Mouse (Mus musculus) limb, embryonic 11.5 days (tissue): ENCODE measurements around the gene Dlk1. TPM values are rescaled to one million over a fixed set of nuclear protein-coding genes. Genes with fewer than 3 reads are reported as not detected.
"Not testable (repeated sequence)": the region's sequence is repeated elsewhere in the genome, so short reads cannot be mapped to it uniquely, and the experiment has no call there.

Experiments used
- ATAC-seq: fragments of 200-750 bp; cut with Nextera tagmentation; 2 replicates; pipeline ENCODE4 v1.8.0; 2017; ENCODE audit warnings: low read depth; ENCODE audit not compliant: insufficient number of reproducible peaks, low FRiP score, low TSS enrichment
- DNase-seq: peaks from one replicate; pipeline ENCODE4 v3.0.0-alpha.2; 2015; ENCODE audit warnings: low spot score
- H3K27ac ChIP-seq: fragments of 300-500 bp; sonication (generic); replicated peaks from 2 replicates; pipeline ENCODE4 v1.5.1; 2014; ENCODE audit warnings: low read depth, mild to moderate bottlenecking, low read length
- H3K27me3 ChIP-seq: fragments of 300-500 bp; sonication (generic); 2 replicates; pipeline ENCODE4 v1.6.1; 2014; ENCODE audit warnings: mild to moderate bottlenecking, low read length, mixed read lengths; ENCODE audit not compliant: control insufficient read depth, insufficient read depth
- H3K36me3 ChIP-seq: fragments of 300-500 bp; sonication (generic); 2 replicates; pipeline ENCODE4 v1.6.1; 2014; ENCODE audit warnings: mild to moderate bottlenecking, low read length, moderate library complexity, mixed read lengths; ENCODE audit not compliant: control insufficient read depth, insufficient read depth
- H3K4me1 ChIP-seq: fragments of 300-500 bp; sonication (generic); 2 replicates; pipeline ENCODE4 v1.6.1; 2014; ENCODE audit warnings: low read length, mixed read lengths; ENCODE audit not compliant: control insufficient read depth, insufficient read depth
- H3K4me2 ChIP-seq: fragments of 300-500 bp; sonication (generic); 2 replicates; pipeline ENCODE4 v1.6.1; 2014; ENCODE audit warnings: low read depth, mild to moderate bottlenecking, moderate library complexity; ENCODE audit not compliant: severe bottlenecking
- H3K4me3 ChIP-seq: fragments of 300-500 bp; sonication (generic); 2 replicates; pipeline ENCODE4 v1.5.1; 2014; ENCODE audit warnings: low read depth, low read length
- H3K9ac ChIP-seq: fragments of 300-500 bp; sonication (generic); 2 replicates; pipeline ENCODE4 v1.6.1; 2014; ENCODE audit warnings: mild to moderate bottlenecking, low read length
- H3K9me3 ChIP-seq: fragments of 300-500 bp; sonication (generic); 2 replicates; pipeline ENCODE4 v1.6.1; 2016; ENCODE audit warnings: low read length; ENCODE audit not compliant: control insufficient read depth
- WGBS: fragments of 180-500 bp; shearing (Covaris S2); extraction: QIAGEN DNeasy Blood & Tissue Kit; methylation state at CpG from one replicate; pipeline ENCODE4 v1.1.7; 2014; 5-methylcytosine and 5-hydroxymethylcytosine counted together
- polyA plus RNA-seq: library from polyadenylated mRNA; unstranded; fragments of >200 nt; fragmentation: Nextera tagmentation; extraction: Ambion mirVana; gene quantifications from 2 replicates; pipeline ENCODE4 v1.2.1, GENCODE M21; 2014

Gene Dlk1
- polyA plus RNA-seq, 1 experiment from 2014 or later: 95.6 TPM

DNA sequence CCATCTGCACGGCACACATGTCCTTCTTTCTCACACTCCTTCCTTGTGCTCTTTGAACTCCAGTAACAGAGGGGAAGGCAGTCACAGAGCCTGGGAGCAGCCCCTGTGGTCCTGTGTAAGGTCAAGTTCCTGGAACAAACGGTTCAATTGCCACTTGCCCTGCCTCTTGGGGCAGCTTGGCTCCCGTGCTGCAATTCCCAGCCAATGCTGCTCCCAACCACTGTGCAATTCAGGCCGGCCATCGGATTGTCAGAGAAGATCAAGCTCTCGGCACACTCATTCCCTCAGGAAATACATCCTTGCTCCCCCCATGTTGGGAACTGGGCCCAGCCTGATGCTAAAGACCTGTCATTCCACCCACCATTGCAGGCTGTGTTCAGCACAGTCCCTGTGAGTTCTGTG is 21.0 kb downstream of the Dlk1 start:
- H3K9me3 ChIP-seq: no peaks in the 10 kb centered on the region
- no peak overlapping the region for H3K9ac ChIP-seq
- H3K27me3 ChIP-seq: no peaks in the 10 kb centered on the region
- no peak overlapping the region for H3K4me2 ChIP-seq
- ATAC-seq (no peak), DNase-seq (no peak)
- WGBS: 14% methylated on average over 6 of the region's 6 CpGs
- H3K36me3 ChIP-seq: no peaks in the 10 kb centered on the region
- H3K4me3 ChIP-seq: no peak overlapping the region
- no peak overlapping the region for H3K27ac ChIP-seq
- H3K4me1 ChIP-seq: peaks cover 8% of the 10 kb centered on the region

DNA sequence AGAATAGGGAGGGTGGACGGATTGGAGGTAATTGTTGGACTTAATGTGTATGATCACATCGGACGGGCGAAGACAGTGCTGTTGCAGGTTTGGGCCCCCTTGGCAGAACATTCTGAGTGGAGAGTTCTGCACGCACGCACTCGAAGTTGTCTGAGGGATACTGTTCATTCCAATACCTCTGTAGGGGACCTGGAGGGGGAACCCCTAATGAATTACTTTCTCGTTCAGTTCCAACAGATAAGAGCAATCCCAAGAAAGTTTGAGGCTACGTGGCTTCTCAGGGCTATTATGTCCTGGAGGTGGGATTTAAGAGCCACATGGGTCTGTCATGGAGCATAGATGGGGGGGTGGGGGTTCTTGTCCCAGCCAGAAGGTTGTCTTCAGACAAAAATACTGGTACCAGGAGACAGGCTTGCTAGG is 21.6 kb downstream of the Dlk1 start:
- Histone ChIP-seq H3K4me3 (no peak overlapping the region), H3K36me3 (no peaks in the 10 kb centered on the region), H3K9ac (no peak overlapping the region), H3K4me2 (no peak overlapping the region), H3K9me3 (no peaks in the 10 kb centered on the region), H3K4me1 (peaks cover 8% of the 10 kb centered on the region), H3K27me3 (no peaks in the 10 kb centered on the region), H3K27ac (no peak overlapping the region)
- ATAC-seq (no peak), DNase-seq (no peak)
- WGBS: 68% methylated on average over 9 of the region's 9 CpGs

DNA sequence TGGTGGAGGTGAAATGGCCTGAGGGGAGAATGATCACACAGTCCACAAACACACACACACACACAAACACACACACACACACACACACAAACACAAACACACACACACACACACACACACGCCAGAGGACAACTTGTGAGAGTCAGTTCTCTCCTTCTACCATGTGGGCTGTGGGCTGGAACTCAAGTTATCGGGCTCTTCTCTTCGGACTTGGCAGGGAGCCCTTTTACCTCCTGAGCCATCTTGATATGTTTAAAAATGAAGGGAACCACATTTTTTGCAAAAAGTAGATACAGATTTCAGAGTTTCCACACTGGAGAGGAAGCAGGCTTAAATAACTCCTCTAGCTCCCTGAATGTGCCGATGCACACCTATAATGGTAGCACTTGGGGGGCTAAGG is 22.9 kb downstream of the Dlk1 start:
- no peak overlapping the region for H3K9ac ChIP-seq
- 77% methylated on average over 4 of the region's 4 CpGs for WGBS
- DNase-seq: no peak
- H3K9me3 ChIP-seq: no peaks in the 10 kb centered on the region
- H3K27me3 ChIP-seq: no peaks in the 10 kb centered on the region
- peaks cover 8% of the 10 kb centered on the region for H3K4me1 ChIP-seq
- no peak for ATAC-seq
- H3K27ac ChIP-seq: no peak overlapping the region
- H3K4me3 ChIP-seq: no peak overlapping the region
- H3K36me3 ChIP-seq: no peaks in the 10 kb centered on the region
- H3K4me2 ChIP-seq: no peak overlapping the region

DNA sequence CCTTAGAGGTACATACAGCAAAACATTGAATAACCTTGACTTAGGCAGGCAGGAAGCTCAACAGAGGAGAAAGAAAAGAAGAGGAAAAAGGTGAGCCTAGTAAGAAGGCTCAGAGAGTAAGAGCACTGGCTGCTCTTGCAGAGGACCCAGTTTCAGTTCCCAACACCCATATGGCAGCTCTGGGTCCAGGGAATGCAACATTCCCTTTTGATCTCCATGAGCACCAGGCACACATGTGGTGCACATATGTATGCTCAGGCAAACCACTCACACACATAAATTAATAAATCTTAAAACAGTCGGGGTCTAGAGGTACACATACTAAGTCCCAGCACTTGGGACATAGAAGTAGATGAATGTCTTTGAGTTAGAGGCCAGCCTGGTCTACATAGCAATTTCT is 33.9 kb downstream of the Dlk1 start:
- H3K4me3 ChIP-seq, H3K36me3 ChIP-seq, H3K4me2 ChIP-seq, ATAC-seq, H3K27me3 ChIP-seq, DNase-seq, H3K27ac ChIP-seq, H3K4me1 ChIP-seq, H3K9ac ChIP-seq, H3K9me3 ChIP-seq: not testable (repeated sequence)
- 22% methylated on average over 1 of the region's 1 CpGs for WGBS

DNA sequence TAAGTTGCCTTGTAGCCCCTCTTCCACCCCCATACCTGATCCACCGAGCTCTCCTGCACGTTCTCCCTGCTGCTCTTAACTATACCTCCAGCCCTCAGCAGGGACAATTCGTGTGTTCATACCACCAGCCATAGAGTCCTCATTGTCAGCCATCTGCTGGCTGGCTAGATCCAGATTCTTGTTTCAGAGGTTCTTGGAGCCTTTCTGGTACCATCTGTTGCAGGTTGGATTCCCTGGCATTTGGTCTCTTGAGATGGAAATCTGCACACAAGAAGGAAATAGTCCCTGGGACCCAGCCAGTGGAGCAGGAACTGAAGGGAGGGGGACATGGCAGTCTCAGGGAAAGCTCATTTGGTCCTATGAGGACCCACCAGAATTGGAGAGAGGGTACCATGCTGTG is 39.1 kb downstream of the Dlk1 start:
- DNase-seq (no peak), ATAC-seq (no peak)
- H3K27ac ChIP-seq: no peak overlapping the region
- no peaks in the 10 kb centered on the region for H3K27me3 ChIP-seq
- no peaks in the 10 kb centered on the region for H3K36me3 ChIP-seq
- WGBS: 67% methylated on average over 3 of the region's 3 CpGs
- H3K4me2 ChIP-seq: no peak overlapping the region
- H3K9ac ChIP-seq: no peak overlapping the region
- H3K4me1 ChIP-seq: no peaks in the 10 kb centered on the region
- no peak overlapping the region for H3K4me3 ChIP-seq
- no peaks in the 10 kb centered on the region for H3K9me3 ChIP-seq

DNA sequence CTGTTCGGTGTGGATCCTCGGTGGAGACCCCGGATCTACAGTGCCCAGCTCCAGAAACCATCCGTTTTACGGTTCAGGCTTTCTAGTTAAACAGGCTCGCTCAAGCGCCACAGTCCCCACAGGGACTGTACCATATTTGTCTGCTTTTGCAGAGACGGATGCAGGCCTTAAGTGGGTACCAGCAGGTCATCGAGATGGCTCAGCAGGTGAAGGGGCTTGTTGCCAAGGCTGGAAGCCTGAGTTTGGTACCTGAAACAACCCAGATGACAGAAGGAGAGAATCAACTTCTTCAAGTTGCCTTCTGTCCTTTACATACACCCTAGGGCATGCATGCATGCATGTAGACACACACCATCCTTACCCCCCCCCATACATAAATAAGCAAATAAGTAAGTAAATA is 40.8 kb downstream of the Dlk1 start:
- Histone ChIP-seq H3K27ac (no peak overlapping the region), H3K4me1 (no peaks in the 10 kb centered on the region), H3K27me3 (no peaks in the 10 kb centered on the region), H3K9ac (no peak overlapping the region), H3K4me2 (no peak overlapping the region), H3K4me3 (no peak overlapping the region), H3K36me3 (no peaks in the 10 kb centered on the region), H3K9me3 (no peaks in the 10 kb centered on the region)
- WGBS: 84% methylated on average over 9 of the region's 9 CpGs
- DNase-seq: no peak
- ATAC-seq: no peak

DNA sequence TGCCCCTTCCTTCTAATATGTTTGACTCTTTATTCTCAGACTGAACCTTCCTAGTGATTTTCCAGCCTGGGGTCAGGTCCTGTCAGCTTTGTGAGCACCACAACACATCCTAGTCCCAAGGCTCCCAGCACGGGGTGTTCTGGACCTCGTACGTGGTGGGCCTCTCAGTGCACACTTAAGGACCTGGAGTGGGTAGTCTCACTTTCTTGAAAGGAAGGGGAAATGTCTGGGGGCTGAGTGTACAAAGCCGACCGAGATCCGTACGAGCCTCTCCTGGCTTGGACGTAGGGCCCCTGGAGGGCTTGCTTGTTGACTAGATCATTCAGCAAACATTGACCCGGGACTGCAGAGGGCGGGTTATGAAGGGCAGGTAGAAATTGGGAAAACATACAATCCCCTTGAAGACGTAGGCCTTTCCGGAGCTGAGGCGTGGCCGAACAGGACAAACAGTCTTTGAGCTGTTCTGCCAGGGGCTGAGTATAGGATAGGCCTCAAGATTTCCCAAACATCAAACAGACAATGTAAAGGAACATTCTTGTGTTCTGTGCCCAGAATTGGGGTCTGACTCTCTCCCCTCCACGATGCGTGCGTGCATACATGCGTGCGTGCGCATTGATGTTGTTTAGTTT is 42.5 kb downstream of the Dlk1 start:
- no peak overlapping the region; the same call in 1 of the 2 replicates for H3K4me2 ChIP-seq
- no peak overlapping the region for H3K27ac ChIP-seq
- no peak overlapping the region for H3K4me3 ChIP-seq
- no peak for ATAC-seq
- H3K36me3 ChIP-seq: no peaks in the 10 kb centered on the region
- DNase-seq: no peak
- H3K4me1 ChIP-seq: no peaks in the 10 kb centered on the region
- 90% methylated on average over 20 of the region's 20 CpGs for WGBS
- no peaks in the 10 kb centered on the region for H3K9me3 ChIP-seq
- no peak overlapping the region for H3K9ac ChIP-seq
- no peaks in the 10 kb centered on the region for H3K27me3 ChIP-seq

DNA sequence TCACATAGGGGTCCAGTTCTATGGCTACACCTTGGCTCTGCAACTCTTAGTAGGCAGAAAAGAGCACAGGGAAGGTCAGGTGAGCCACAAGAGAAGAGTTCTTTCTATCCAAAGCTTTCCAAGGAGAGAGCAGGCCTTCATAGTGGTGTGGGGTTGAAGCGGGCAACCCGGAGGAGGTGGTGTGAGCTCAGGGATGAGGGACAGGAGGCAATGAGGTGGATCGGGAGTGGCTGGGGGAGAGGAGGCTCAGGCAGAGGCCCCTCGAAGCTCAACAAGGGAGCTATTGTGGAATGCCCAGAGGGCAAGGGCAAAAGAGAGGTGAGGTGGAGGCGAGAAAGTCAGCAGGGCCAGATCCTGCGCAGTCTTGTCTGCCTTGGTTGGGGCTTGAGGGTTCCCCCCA is 43.8 kb downstream of the Dlk1 start:
- Histone ChIP-seq H3K4me1 (no peaks in the 10 kb centered on the region), H3K4me3 (no peak overlapping the region), H3K9ac (no peak overlapping the region), H3K27me3 (no peaks in the 10 kb centered on the region), H3K9me3 (no peaks in the 10 kb centered on the region), H3K27ac (no peak overlapping the region), H3K4me2 (no peak overlapping the region), H3K36me3 (no peaks in the 10 kb centered on the region)
- DNase-seq (no peak), ATAC-seq (no peak)
- 80% methylated on average over 6 of the region's 6 CpGs for WGBS

DNA sequence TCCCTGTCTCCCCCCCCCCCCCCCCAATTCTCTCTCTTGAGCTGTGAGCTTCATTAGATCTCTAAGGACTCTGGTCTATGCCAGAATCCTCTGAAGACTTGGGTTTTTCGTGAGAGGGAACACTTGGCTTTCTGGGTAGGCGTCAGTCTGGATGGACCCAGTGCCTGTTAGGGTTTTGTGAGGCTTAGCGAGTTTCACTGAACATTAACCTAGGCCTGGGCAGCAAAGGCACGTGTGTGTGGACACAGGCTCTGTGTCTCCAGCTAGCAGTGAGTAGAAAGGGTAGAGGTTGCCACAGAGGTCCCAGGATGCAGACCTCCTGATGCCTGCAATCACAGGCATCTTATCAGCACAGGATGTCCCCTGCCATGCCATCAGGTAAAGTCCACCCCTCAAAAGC is 48.4 kb downstream of the Dlk1 start:
- Histone ChIP-seq H3K4me3 (no peak overlapping the region), H3K9ac (no peak overlapping the region), H3K36me3 (no peaks in the 10 kb centered on the region), H3K27me3 (no peaks in the 10 kb centered on the region), H3K27ac (no peak overlapping the region), H3K4me2 (no peak overlapping the region), H3K4me1 (no peaks in the 10 kb centered on the region), H3K9me3 (no peaks in the 10 kb centered on the region)
- ATAC-seq (no peak), DNase-seq (no peak)
- WGBS: 45% methylated on average over 4 of the region's 4 CpGs
